Mouse (Mus musculus) brain, embryonic 14.5 days (tissue): Measurements from ENCODE around the gene Ncor1.

ENCODE experiments used
- CTCF ChIP-seq: fragments of 200-500 bp; IDR thresholded peaks from 2 replicates; pipeline ENCODE4 v1.5.1; 2012; ENCODE audit warnings: inconsistent platforms, mild to moderate bottlenecking, moderate library complexity, borderline replicate concordance; ENCODE audit not compliant: insufficient read depth, insufficient read length; ENCODE audit errors: extremely low read depth
- POLR2A ChIP-seq: fragments of 200-500 bp; IDR thresholded peaks from 2 replicates; pipeline ENCODE4 v1.6.1; 2012; ENCODE audit warnings: mild to moderate bottlenecking, inconsistent platforms, borderline replicate concordance; ENCODE audit not compliant: poor library complexity, insufficient read depth, insufficient read length, severe bottlenecking; ENCODE audit errors: extremely low read depth

DNA sequence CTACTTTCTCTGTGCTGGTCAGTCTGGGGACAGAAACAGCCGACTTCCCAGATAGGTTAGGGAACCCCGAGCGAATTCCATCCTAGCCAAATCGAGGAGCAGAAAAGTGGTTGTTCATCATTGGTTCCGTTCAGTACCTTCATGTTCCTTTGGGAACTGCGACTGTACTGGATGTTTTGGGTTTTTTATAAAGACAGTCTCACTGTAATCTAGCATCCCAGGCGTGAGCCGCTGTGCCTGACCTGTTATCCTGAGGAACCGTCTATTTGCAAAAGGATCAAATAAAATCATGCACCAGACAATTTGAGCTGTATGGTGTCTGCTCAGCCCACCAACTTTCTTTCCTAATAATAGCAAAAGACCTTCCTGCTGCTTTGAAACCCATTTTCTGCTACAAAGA, 439 bp upstream of the Ncor1 start:
- TF ChIP-seq POLR2A = no peak
- TF ChIP-seq CTCF = no peak
